Mouse (Mus musculus): ENCODE results near the gene Tfap2d. TPM values are rescaled to one million over a fixed set of nuclear protein-coding genes. Genes with fewer than 3 reads are reported as not detected.

Gene Tfap2d
- polyA plus RNA-seq, 1 experiment from 2014 or later, result not detected

- peaks cover 68% of the 10 kb centered on the region for H3K27me3 ChIP-seq
- H3K27ac ChIP-seq (replicated peaks), result peak overlapping the region; percentile 84
- no peaks in the 10 kb centered on the region for H3K36me3 ChIP-seq
- no peaks in the 10 kb centered on the region for H3K9me3 ChIP-seq
- peak; percentile 17; the same call in 1 of the 2 replicates for ATAC-seq (ENCODE audit: low read depth)
- H3K4me2 ChIP-seq, result peak overlapping the region; percentile 55
- WGBS, result 1% methylated on average over 15 of the region's 15 CpGs
- peak overlapping the region; percentile 48 for H3K4me3 ChIP-seq
- peak overlapping the region; percentile 79 for H3K9ac ChIP-seq
- H3K4me1 ChIP-seq (replicated peaks), result peaks cover 30% of the 10 kb centered on the region
Measured at GRCm38 (mm10) chr1:19211546-19212154, 108.8 kb downstream of the Tfap2d start.

- peak overlapping the region; percentile 79 for H3K9ac ChIP-seq
- H3K4me1 ChIP-seq (replicated peaks), result peaks cover 39% of the 10 kb centered on the region
- no peak for ATAC-seq (ENCODE audit: low read depth)
- no peaks in the 10 kb centered on the region for H3K9me3 ChIP-seq
- peak overlapping the region; percentile 84 for H3K27ac ChIP-seq (replicated peaks)
- WGBS, result 1% methylated on average over 4 of the region's 4 CpGs
- H3K27me3 ChIP-seq, result peaks cover 70% of the 10 kb centered on the region
- H3K4me2 ChIP-seq, result peak overlapping the region; percentile 55
- no peaks in the 10 kb centered on the region for H3K36me3 ChIP-seq
- peak overlapping the region; percentile 48 for H3K4me3 ChIP-seq
Measured at GRCm38 (mm10) chr1:19212691-19213090, 109.9 kb downstream of the Tfap2d start.

GRCm38 (mm10) chr1:19213171-19213570 lies 110.3 kb downstream of the Tfap2d start:
- Histone ChIP-seq H3K36me3 (no peaks in the 10 kb centered on the region), H3K27ac (replicated peaks) (peak overlapping the region; percentile 84), H3K4me2 (peak overlapping the region; percentile 55), H3K27me3 (peaks cover 74% of the 10 kb centered on the region), H3K4me3 (peak overlapping the region; percentile 48), H3K9me3 (no peaks in the 10 kb centered on the region), H3K9ac (peak overlapping the region; percentile 79), H3K4me1 (replicated peaks) (peaks cover 43% of the 10 kb centered on the region)
- WGBS, result 2% methylated on average over 4 of the region's 4 CpGs
- no peak for ATAC-seq (ENCODE audit: low read depth)

GRCm38 (mm10) chr1:19213851-19214395 lies 111.1 kb downstream of the Tfap2d start:
- 1% methylated on average over 36 of the region's 36 CpGs for WGBS
- Histone ChIP-seq H3K9me3 (no peaks in the 10 kb centered on the region), H3K4me1 (replicated peaks) (peaks cover 43% of the 10 kb centered on the region), H3K36me3 (no peaks in the 10 kb centered on the region), H3K4me2 (peak overlapping the region; percentile 55), H3K27ac (replicated peaks) (peak overlapping the region; percentile 84), H3K4me3 (peak overlapping the region; percentile 48), H3K9ac (peak overlapping the region; percentile 79), H3K27me3 (peaks cover 79% of the 10 kb centered on the region)
- no peak for ATAC-seq (ENCODE audit: low read depth)

Other genes with a start within 250 kb of the Tfap2d start
- 75.0 and 76.0 TPM in 2 replicates for gene Tfap2b, start 105.9 kb downstream of the Tfap2d start, polyA plus RNA-seq (2015; fragmentation: Nextera tagmentation; extraction: Ambion mirVana)

Data from neural tube, embryonic 13.5 days (tissue).